Mouse (Mus musculus): ENCODE measurements around the gene Slc39a10.

Gene Slc39a10

DNA sequence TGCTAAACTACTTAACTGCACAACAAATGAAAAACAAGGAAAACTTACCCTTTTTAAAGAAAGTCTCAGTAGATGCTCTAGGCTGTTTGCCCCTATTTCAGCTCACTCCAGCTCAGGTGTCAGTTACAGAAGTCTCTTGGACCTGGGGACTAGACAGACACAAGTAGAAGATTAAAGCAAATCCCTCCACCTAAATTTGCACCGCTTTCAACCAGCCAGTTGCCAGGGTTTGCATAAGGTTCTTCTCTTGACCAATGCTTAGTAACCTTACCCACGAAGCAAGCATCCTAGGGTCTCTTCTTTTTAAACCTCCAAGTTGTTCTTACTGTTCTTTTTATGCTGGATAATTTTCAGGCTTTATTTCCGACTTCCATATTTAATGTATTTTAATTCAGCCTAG lies at the start of gene Slc39a10:
Gene Slc39a10 (minus strand): TSS at position 101 of the 400 bp plus-strand sequence.
- DNase-seq (ENCODE audit: low read depth, low spot score), result no peak

DNA sequence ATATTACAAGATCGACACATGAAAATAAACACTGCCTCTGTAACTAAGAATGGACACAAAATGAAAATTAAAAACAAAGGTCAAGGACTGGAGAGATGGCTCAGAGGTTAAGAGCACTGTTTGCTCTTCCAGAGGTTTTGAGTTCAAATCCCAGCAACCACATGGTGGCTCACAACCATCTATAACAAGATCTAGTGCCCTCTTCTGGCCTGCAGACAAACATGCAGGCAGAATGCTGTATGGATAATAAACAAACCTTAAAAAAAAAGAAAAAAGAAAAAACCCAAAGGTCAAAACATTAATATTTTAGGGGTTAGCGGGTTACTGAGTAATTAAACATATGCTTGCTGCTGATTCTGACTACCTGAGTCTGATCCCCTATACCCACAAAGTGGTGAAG lies 46.6 kb upstream of the Slc39a10 start:
- no peak for DNase-seq (ENCODE audit: low read depth, low spot score)

DNA sequence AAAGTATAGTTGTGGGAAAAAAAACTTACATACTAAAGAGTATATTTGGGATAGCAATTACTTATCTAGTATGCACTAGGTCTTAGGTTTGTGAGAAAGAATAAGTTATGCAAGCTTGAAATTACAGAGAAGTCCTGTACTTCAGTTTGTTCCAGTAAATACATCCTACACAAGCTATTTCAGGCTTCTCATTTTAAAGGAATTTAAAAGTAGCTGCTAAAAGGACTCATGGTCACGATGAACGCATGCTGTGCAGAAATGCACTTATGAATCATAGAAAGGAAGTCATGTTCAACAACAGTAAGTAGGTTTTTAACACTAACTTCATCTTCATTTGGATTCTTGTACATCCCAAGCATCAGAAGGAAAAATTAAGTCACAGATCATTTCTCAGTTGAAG lies 45.0 kb upstream of the Slc39a10 start:
- no peak for DNase-seq (ENCODE audit: low read depth, low spot score)

DNA sequence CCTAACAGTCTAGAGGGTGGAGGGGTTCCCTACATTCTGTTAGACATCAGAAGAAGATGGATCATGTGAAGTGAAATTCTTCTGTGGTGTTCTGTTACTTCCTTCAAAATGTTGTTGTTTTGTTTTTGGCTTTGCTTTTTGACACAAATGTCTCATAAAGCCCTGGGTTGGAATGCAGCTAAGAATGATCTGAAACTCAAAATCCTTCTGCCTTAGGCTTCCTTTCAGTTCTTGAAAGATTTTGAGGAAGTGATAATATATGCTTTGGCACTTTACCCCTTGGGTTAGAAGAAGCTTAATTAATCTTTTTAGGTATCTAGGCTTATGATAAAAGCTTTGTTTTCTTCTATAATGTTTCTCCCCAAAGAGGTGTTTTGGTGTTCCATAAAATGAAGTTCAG lies 34.5 kb upstream of the Slc39a10 start:
- DNase-seq (ENCODE audit: low read depth, low spot score), result no peak

DNA sequence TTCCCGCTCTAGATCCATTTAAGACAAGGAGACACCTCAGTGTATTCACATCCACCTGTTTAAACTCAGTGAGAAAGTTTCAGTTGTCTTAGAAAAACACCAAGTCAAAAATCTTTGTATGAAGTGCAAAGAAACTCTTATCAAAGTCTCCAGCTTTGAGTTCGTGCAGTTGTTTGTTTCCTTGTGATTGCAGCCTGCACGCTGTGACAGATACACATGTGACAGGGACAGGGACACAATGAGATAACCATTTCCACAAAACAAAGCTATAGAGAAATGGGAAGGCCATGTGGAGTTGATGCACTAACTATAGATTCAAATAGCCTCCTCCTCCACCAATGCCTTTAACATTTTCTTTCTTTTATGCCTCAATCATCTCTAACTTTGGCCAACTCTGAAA lies 33.6 kb upstream of the Slc39a10 start:
- no peak for DNase-seq (ENCODE audit: low read depth, low spot score)

DNA sequence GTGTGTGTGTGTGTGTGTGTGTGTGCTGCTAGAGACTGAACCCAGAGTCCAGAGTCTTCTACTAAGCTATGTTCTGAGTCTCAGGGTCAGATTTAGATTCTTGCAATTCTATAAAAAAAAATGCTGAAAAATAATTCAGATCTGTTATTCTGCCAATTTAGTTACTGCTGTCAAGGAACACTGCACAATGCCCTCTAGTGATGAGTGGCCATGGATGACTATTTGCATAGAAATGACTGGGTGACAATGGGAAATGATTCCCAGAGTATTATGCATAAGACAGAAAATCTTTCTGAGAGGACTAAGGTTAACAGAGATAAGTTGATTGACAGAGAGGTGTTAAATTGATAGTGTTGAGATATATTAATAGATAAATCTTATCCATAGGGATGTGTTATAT lies 32.3 kb upstream of the Slc39a10 start:
- DNase-seq (ENCODE audit: low read depth, low spot score), result no peak

DNA sequence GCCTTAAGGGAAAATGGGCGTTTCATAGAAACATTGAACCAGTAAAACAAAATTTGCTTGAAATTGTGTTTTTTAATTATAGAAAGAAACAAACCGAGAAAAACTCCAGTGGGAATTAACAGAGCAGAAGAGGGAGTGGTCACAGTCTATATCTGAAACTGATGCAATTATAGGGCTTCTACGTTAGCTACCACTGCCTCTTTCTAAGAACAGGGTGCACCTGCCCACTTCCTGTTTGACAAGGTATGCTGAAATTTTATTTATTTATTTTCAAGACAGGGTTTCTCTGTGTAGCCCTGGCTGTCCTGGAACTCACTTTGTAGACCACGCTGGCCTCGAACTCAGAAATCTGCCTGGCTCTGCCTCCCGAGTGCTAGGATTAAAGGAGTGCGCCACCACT lies 30.3 kb upstream of the Slc39a10 start:
- DNase-seq (ENCODE audit: low read depth, low spot score), result no peak

DNA sequence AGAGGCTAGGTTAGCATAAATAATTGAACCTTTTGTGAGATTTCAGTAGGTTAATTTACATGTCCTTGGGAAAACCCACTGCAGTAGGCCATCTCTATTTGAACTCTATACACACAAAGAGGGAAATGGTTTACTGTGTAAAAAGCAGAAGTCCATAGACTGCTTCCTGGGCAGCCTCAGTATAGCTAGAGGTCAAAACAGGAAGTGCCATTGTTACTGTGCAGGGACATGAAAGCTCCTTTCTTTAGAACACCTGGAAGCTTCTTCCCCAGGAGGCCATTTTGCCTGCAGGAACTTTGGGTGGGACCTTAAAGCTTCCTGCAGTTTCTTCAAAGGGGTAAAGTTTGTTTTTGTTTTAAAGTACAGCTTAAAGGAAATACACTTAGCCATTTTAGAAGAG lies 29.0 kb upstream of the Slc39a10 start:
- peak; percentile 87 for DNase-seq (ENCODE audit: low read depth, low spot score)

DNA sequence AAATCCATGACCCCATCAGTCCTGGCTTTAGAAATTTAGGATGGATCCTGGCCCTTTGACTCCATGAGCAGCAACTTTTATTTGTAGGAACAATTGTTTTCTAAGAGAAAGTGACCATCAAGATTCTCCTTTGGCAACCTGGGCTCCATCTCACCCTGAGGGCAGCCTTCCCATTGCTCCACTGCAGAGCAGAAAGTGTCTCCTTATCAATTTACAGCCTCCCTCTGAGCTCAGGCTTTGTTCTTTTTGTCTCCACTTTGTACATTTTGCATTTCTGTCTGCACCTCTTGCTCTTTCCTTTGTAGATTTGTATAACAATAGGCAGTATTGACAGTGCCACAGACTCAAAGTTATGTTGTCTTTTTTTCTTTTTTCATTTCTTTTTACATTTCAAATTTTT lies 23.6 kb upstream of the Slc39a10 start:
- peak; percentile 30 for DNase-seq (ENCODE audit: low read depth, low spot score)

DNA sequence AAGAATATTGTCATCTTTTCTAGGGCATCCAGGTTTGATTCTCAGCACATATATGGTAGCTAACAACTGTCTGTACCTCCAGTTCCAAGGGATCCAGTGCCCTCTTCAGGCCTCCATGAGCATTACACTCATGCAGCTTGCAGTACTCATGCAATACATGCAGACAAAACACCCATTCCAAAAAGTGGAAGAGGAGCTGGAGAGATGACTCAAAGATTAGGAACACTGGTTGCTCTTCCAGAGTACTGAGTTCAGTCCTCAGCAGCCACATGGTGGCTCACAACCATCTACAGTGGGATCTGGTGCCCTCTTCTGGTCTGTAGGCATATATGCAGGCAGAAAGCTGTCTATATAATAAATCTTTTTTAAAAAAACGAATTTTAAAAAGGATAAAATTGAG lies 21.7 kb upstream of the Slc39a10 start:
- peak; percentile 59 for DNase-seq (ENCODE audit: low read depth, low spot score)

DNA sequence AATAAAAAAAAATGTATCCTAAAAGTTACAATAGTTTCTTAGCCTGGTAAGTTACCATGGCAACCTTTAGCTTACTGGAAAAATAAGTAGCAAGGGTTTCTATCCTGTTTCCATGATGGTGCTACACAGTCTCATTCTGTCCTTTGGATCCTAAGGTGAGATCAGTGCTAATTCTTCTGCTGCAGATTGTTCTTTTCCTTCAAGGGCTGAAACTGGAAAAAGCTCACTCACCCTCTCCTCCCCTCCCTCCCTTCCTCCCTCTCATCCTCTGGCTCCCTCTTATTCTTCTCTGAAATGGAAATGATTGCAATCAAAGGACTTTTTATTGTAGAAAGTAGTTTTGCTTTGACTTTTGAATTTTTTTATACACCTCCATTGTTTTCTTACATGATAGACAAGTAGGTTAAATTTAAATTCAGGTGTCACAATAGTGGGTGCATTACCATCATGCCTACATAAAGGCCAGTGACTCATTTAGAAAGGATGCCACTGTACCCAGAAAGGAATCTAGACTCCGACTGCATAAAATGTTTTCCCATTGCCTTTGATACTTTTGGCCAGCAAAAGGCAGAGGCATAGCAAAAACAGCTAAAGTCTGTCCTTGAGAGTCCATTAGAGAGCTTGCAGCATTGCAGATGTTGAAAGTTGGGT lies 20.0 kb upstream of the Slc39a10 start:
- DNase-seq (ENCODE audit: low read depth, low spot score), result no peak

DNA sequence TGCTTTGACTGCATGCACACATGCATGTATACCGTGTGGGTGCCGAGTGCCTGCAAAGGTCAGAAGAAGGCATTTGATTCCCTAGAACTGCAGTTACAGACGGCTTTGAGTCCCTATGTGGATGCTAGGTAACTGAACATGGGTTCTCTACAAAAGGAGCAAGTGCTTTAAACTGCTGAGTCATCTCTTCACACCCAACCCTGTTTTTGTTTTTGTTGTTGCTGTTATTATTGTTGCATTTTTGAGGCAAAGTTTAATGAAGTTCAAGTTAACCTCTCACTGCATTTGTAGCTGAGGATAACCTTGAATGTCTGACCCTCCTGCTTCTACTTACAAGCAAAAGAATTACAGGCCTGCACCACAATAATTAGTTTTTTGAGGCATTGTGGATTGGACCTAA lies 17.5 kb upstream of the Slc39a10 start:
- DNase-seq (ENCODE audit: low read depth, low spot score), result no peak

DNA sequence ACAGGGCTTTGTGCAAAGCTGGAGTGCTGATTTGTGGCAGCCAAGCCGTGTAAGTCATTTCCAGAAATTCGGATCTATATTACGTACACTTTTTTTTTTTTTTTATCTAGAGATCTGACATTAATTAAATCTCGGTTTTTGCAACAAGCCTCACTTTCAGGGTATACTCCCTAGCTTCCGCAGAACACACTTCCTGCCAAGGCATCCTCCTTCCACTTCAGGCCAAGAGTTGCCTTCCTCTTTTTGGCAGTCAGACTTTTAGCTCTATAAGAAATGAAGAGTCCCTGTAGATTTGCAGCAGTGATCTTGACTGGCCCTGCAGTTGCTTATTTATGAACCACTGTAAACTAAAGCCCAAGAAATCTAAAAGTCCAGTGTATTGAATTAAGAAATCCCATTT lies 13.1 kb upstream of the Slc39a10 start:
- no peak for DNase-seq (ENCODE audit: low read depth, low spot score)

DNA sequence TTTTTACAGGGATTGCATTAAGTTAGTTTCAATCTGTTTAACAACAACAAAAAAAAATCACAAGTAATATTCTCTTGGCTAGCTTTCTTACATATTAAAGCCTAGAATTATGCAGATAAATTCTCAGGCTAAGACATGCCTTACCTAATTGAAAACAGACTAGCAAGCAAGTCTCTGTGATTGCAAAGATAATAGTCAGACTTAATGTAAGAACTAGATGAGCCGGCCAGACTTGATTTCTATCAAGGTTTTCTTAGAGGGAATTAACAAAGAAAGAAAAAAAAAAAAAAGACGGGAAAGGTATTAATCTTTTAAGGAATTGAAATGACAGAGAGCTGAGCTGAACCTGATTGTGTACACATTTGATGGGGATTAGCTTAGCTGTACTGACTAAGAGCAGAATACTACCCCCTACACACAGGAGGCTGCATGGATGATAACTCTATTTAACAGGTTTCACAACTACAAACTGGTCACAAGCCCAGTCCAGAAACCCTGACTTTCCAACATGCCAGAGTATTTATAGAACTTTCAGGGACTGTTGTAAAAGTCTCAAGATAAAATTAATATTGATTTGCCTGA lies 9.5 kb upstream of the Slc39a10 start:
- no peak for DNase-seq (ENCODE audit: low read depth, low spot score)

DNA sequence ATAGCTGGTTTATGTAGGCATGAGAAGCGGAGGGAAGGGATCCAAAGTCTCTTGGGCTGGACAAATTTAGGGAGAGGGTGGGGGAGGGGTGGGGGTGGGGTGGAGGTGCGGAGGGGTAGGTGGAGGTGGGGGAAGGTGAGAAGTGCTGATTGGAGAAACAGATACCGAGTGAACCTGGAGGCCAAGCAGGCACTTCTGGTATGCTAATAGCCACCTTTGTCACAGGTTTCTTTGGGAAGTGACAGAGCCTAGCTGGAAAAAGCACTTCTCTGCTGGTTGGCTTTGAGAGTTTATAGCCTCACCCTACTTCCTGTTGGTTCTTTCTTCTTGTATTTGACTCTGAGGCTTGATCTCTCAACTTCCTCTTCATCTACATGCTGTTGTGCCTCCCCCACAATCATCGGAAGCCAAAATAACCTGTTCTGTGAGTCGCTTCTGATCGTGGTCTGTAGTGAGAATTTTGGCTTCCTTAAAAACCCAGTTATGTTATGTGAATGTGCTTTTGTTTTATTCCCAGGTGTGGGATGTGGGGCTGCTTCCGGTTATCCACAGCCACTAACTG lies 1.7 kb upstream of the Slc39a10 start:
- DNase-seq (ENCODE audit: low read depth, low spot score), result peak; percentile 56

DNA sequence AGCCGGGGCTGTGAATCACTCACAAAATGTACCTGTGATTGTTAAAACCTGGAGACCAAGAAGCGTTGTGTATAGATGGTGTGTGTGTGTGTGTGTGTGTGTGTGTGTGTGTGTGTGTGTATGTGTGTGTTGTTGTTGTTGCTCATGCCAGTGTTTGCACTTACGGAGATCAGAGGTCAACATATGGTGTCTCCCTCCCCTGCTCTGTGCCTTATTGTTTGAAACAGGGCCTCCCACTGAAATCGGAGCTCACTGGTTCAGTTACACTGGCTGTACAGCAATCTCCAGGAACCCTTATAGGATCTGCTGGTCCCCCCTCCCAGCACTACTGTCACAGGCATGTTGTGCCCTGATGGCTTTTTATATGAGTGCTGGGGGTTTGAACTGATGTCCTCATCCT lies 3.9 kb downstream of the Slc39a10 start:
- no peak for DNase-seq (ENCODE audit: low read depth, low spot score)

DNA sequence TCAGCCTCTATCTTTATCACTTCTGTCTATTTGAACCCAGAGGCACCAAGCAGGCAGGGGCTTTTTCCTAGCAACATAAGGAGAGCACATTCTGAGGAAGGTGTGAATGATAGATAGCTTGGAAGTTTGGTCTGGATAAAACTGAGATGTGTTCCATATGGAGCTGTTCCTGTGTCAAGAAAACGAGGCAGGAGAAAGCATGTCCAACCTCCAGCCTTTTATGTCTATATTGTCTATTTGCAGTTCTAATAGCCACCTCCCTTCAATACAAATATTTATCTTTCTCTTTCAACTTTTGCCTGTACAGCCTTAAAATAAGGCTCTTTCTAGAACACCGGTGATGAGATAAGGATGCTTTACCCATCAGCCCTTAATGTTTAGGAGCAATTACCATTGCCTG lies 4.3 kb downstream of the Slc39a10 start:
- no peak for DNase-seq (ENCODE audit: low read depth, low spot score)

DNA sequence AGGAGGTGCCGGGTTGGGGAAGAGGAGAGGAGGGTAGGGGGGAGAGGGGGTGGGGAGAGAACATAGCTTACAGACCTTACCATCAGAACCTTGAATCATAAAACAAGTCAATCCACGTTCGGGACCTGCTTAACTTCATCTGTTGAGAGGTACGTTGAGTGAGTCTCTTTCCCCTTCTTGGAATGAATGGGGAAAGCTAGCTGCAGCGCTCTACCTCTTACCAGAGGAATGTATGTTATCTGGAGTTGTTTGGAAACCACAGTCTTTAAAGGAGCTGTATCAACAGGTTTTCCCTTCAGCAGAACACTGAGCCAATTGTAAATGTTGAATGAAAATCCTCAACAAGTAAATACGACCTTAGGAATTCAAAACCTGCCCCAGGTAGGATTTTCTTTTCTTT lies 4.7 kb downstream of the Slc39a10 start:
- no peak for DNase-seq (ENCODE audit: low read depth, low spot score)

DNA sequence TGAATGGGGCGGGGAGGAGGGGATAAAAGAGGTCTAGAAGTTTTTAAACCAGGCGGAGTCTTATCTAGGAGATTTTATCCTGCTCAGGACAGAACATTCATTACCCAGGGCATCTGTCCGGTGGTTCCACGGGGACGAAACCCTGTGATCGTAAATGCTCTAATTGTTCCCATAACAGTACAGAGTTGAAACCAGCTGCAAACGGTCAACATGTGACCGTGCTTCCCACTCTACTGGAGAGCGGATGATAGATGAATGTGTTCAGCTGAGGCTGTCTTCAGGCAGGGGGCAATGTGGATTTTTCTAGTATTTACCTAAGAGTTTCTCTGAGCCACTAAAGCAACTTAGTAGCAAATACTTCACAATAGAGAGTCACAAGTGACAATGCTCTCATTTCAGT lies 6.6 kb downstream of the Slc39a10 start:
- DNase-seq (ENCODE audit: low read depth, low spot score), result no peak

DNA sequence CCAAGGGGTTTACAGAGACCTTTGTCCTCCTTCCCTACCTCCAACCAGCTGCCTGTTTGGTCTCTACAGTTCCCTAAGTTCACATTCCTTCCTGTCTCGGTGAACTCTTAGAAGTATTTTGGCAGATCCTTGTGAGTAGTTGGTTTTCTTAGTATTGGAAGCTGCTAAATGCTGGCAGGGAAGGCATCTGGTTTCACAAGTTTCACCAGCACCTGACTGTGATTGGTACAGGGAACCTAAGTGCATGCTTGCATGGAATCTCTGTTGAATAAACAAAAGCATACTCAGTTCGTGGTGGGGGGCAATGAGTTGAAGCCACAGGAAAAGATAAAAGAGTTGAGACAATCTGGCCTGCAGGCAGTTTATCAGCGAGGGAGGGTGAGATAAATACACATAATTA lies 7.4 kb downstream of the Slc39a10 start:
- DNase-seq (ENCODE audit: low read depth, low spot score), result no peak

DNA sequence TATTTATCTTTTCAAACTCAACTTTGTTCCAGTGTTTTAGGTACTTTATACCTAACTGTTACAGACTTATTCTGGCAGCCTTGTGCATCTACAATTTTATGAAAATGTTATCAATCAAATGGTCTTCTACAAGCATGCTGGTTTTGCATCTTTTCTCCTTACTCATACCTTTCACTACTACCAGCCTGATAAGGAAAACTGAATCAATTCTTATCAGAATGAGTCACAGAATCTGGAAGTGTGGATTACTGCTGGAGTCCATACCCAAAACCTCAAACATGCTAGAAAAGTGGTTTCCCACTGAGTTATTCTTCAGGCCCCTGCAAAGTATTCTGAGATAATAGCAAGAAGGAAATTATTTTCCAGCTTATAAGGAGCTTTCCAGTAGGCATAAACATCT lies 12.7 kb downstream of the Slc39a10 start:
- DNase-seq (ENCODE audit: low read depth, low spot score), result no peak

DNA sequence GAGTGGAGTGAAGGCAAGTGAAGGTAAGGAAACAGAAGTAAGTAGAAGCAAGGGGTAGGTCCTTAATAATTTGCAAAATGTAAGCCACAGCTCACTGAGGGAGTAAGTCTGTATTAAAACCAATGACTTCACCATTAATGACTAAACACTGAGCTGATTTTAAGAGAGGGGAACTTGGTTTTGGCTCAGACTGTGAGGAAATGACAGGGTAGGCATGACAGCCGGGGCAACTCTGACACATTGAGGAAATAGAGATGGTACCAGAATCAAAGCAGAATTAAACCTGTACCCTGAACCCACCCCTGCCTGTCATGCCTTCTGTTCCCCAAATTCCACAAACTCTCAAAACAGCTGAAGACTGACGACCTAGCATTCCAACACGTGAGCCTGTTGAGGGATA lies 18.9 kb downstream of the Slc39a10 start:
- no peak for DNase-seq (ENCODE audit: low read depth, low spot score)

DNA sequence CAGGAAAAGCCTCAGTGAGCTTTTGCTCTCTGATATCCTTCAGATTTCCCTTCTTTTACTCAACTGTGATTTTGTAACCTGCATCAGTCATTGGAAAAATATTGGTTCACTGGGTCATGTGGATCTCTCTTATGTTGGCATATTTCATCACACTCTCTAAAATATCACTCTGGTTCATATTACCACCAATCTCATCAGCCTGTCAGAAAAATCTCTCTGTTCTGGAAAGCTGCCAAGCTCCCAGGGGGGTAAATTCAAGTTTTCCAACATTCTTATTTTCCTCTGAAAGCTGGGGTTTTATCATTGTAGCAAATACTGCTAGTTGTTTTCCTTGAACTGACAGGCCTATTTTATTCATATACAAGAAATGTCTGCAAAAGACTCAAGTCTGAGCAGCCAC lies 22.9 kb downstream of the Slc39a10 start:
- no peak for DNase-seq (ENCODE audit: low read depth, low spot score)
